Mouse (Mus musculus) ovary, adult 10 weeks (tissue): Measurements from ENCODE around the gene Ctsd. TPM values are rescaled to one million over a fixed set of nuclear protein-coding genes. Genes with fewer than 3 reads are reported as not detected.

Experiments used
- polyA plus RNA-seq: library from polyadenylated mRNA; stranded (reverse); fragments of 350-450 nt; fragmentation: Illumina TruSeq; extraction: RNeasy Lipid Tissue Mini Kit (QIAGEN cat#74804); gene quantifications from one replicate; pipeline ENCODE4 v1.2.3, GENCODE M21; 2014

The Ctsd gene
- 23.6 TPM for polyA plus RNA-seq

DNA sequence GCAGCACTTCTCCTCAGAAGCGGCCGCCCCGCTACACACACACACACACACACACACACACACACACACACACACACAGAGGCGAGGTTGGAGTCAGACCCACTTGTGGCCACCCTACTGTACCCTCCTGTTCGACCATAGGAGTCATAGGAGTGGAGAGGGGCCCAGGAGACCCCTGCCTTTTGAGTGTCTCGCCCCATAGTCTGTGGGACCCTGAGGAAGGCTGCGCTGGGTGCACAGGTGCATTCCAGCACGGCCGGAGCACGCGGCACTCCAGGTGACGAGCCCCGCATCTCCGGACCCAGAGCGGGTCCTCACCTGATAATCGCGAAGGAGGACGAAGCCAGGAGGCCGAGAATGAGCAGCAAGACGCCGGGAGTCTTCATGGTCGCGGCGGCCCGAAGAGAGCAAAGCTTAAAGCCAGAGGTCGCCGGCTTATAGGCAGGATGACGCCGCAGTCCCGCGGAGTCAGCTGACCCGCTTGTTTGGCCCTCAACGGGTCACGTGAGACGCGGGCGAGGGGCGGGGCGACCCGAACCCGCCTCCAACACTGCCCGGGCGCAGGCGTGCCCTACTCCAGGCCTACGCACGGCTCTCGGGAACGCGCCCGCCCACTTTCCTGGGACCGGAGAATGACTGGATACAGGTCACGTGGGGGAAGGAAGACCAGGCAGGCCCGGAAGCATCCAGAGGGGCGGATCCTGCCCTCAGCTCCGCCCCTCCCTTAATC, at the start of gene Ctsd:
Ctsd (minus strand) TSS at position 620 of the 730 bp plus-strand sequence.

DNA sequence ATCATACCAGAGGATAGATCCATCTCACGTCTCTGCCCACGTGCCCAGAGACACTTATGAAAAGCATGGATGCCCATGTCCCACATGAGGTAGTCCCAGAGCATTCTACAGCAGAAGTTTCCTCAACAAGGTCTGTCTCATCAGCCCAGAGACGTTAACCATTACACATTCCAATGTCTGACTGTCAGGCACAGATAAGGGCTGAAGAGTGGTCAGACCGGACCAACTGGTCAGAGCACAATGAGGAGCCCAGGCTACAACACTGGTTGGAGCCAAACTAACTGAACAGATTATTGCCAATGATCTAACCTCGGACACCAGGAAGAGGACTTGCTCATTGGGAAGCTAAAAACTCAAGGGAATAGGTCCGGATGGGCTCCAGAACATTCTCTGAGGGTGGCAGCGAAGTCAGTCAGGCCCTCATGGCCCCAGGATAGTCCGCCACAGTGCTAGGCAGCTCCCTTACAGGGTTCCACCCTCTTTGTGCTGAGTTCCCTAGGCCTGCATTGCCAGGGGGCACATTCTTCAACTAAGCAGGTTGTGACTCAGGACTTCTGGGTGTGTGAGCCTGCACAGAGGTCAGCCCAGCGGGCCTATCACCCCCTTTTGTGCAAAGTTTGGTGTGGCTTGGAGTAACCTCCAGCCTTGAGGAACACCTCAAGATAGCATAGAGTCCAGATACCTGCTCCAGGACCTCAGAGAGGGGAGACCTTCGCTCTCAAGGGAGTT, 46.5 kb upstream of the Ctsd start, which contains the start of gene Syt8:
Syt8 (plus strand) TSS at position 714 of the 729 bp plus-strand sequence.

DNA sequence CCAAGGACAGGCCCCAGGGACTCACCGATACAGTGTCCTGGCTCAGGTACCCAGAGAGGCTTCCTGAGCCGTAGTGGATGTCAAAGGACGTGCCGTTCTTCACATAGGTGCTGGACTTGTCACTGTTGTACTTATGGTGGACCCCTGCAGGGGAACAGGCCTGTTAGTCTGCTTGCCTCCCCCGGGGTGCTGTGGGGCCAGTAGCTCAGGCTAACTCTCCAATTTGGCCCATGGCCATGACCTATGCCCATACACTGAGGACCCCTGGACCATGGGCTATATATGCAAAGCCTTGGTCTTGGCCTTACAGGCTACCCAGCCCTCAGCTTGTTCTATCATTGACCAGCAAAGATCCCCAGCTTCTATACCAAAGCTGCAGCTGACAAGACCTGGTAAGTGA, 5.3 kb downstream of the Ctsd start, which contains the start of gene Gm49369:
Gm49369 (minus strand) TSS at position 101 of the 400 bp plus-strand sequence.

DNA sequence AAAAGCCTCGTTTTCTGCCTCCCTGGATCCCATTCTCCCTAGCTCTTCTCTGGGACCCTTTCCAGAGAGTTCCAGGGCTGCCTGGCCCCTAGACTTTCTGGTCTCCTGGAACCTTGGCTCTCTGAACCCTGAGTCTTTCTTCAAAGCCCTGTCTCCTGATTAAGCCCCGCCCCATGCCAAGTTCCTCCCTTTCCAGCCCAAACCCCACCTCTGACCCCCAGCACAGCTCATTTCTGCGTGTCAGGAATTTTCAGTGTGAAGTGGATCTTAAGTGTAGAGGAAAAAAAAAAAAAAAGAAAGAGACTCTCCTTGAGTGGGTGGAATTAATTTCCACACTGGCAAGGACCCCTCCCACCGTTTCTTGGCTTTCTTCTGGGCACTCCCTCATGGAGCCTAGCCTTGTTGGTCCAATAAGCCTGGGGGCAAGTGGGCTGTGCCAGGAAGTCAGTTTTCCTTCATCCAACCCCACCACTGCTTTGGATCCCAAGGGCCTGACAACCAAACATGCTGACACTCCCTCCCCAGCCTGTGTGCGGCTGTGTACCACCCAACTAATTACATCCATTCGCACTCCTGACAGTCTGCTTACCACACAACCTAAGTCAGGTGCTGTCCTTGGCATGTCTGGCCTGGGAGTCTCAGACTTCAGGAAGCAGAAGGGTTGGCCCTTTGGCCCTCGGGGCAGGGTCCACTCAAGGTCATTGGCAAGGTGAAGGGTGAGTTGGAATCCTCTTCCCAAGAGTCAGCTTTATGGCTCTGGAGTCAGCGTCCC, 14.0 kb downstream of the Ctsd start, which contains the start of gene Ifitm10:
Ifitm10 (minus strand) TSS at position 113 of the 772 bp plus-strand sequence.

Other genes with a start within 250 kb of the Ctsd start
- not detected for gene Gm45337, start 243.4 kb downstream of the Ctsd start, polyA plus RNA-seq
- gene Gm29735, start 230.9 kb downstream of the Ctsd start, polyA plus RNA-seq: not detected
- not detected for gene Gm4553, start 222.3 kb downstream of the Ctsd start, polyA plus RNA-seq
- gene Krtap5-2, start 212.0 kb downstream of the Ctsd start, polyA plus RNA-seq: not detected
- gene Gm10153, start 197.6 kb downstream of the Ctsd start, polyA plus RNA-seq: not detected
- gene Krtap5-3, start 186.7 kb downstream of the Ctsd start, polyA plus RNA-seq: not detected
- not detected for gene Gm7579, start 176.2 kb downstream of the Ctsd start, polyA plus RNA-seq
- not detected for gene Krtap5-5, start 158.1 kb downstream of the Ctsd start, polyA plus RNA-seq
- not detected for gene Gm40460, start 147.0 kb downstream of the Ctsd start, polyA plus RNA-seq
- gene Gm2431, start 129.7 kb downstream of the Ctsd start, polyA plus RNA-seq: not detected
- not detected for gene Gm4559, start 113.7 kb downstream of the Ctsd start, polyA plus RNA-seq
- gene Krtap5-1, start 90.9 kb downstream of the Ctsd start, polyA plus RNA-seq: not detected
- not detected for gene Krtap5-4, start 84.5 kb downstream of the Ctsd start, polyA plus RNA-seq
- gene Ifitm10, start 14.3 kb downstream of the Ctsd start, polyA plus RNA-seq: not detected
- 29.8 TPM for gene Gm49369, start 5.4 kb downstream of the Ctsd start, polyA plus RNA-seq
- not detected for gene Syt8, start 46.8 kb upstream of the Ctsd start, polyA plus RNA-seq
- gene Tnni2, start 53.8 kb upstream of the Ctsd start, polyA plus RNA-seq: not detected
- gene Lsp1, start 72.8 kb upstream of the Ctsd start, polyA plus RNA-seq: 8.0 TPM
- gene Tnnt3, start 110.8 kb upstream of the Ctsd start, polyA plus RNA-seq: not detected
- 1.9 TPM for gene Mrpl23, start 144.6 kb upstream of the Ctsd start, polyA plus RNA-seq